Mouse (Mus musculus) neural tube, embryonic 14.5 days (tissue): ENCODE data around the gene D030056L22Rik. TPM values are rescaled to one million over a fixed set of nuclear protein-coding genes. Genes with fewer than 3 reads are reported as not detected.

Experiments
- ATAC-seq: fragments of 200-750 bp; cut with Nextera tagmentation; 2 replicates; pipeline ENCODE4 v1.8.0; 2017; ENCODE audit warnings: low read depth, mild to moderate bottlenecking, moderate TSS enrichment, moderate library complexity
- H3K27ac ChIP-seq: fragments of 300-500 bp; sonication (generic); 2 replicates; pipeline ENCODE4 v1.5.1; 2014; ENCODE audit warnings: low read depth, mild to moderate bottlenecking, control low read depth, low read length, moderate library complexity, mixed read lengths
- H3K27me3 ChIP-seq: fragments of 300-500 bp; sonication (generic); 2 replicates; pipeline ENCODE4 v1.6.1; 2014; ENCODE audit warnings: low read length; ENCODE audit not compliant: control insufficient read depth, insufficient read depth
- H3K36me3 ChIP-seq: fragments of 300-500 bp; sonication (generic); 2 replicates; pipeline ENCODE4 v1.6.1; 2014; ENCODE audit warnings: low read length, mixed read lengths; ENCODE audit not compliant: control insufficient read depth, insufficient read depth
- H3K4me1 ChIP-seq: fragments of 300-500 bp; sonication (generic); 2 replicates; pipeline ENCODE4 v1.6.1; 2014; ENCODE audit warnings: low read length; ENCODE audit not compliant: control insufficient read depth, insufficient read depth
- H3K4me2 ChIP-seq: fragments of 300-500 bp; sonication (generic); 2 replicates; pipeline ENCODE4 v1.6.1; 2014; ENCODE audit warnings: mild to moderate bottlenecking, low read depth, low read length, control low read depth
- H3K4me3 ChIP-seq: fragments of 300-500 bp; sonication (generic); 2 replicates; pipeline ENCODE4 v1.5.1; 2014; ENCODE audit warnings: low read depth, low read length, control low read depth, mixed read lengths
- H3K9ac ChIP-seq: fragments of 300-500 bp; sonication (generic); replicated peaks from 2 replicates; pipeline ENCODE4 v1.6.1; 2014; ENCODE audit warnings: low read depth, mild to moderate bottlenecking, control low read depth, low read length, mixed read lengths
- H3K9me3 ChIP-seq: fragments of 300-500 bp; sonication (generic); 2 replicates; pipeline ENCODE4 v1.6.1; 2016; ENCODE audit warnings: low read length; ENCODE audit not compliant: control insufficient read depth
- WGBS: fragments of 180-500 bp; shearing (Covaris S2); extraction: QIAGEN DNeasy Blood & Tissue Kit; methylation state at CpG from one replicate; pipeline ENCODE4 v1.1.7; 2014; 5-methylcytosine and 5-hydroxymethylcytosine counted together
- polyA plus RNA-seq: library from polyadenylated mRNA; unstranded; fragments of >200 nt; fragmentation: Nextera tagmentation; extraction: Ambion mirVana; gene quantifications from 2 replicates; pipeline ENCODE4 v1.2.1, GENCODE M21; 2014

D030056L22Rik gene
- polyA plus RNA-seq, 1 experiment from 2014 or later, result 66.7 TPM

DNA sequence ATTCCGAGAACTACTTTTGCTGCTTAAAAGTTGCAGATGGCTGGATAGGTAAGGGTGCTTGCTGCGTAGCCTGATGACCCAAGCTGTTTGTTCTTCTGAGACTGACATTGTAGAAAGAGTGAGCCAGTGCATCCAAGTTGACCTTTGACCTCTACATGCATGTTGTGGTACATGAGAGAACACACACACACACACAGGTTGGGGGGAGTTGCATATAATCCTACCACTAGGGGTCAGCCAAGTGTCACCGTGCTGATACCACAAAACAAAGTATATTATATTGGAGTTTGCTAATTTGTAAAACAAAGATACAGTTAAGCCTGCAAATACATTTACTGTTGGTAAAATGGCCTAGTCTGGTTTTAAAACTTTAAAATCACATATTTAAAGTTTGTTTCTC lies 25.4 kb upstream of the D030056L22Rik start:
- Histone ChIP-seq H3K4me2 (no peak overlapping the region), H3K27me3 (no peaks in the 10 kb centered on the region), H3K27ac (no peak overlapping the region), H3K4me1 (no peaks in the 10 kb centered on the region), H3K9ac (no peak overlapping the region), H3K9me3 (no peaks in the 10 kb centered on the region), H3K36me3 (no peaks in the 10 kb centered on the region), H3K4me3 (no peak overlapping the region)
- ATAC-seq, result no peak
- 68% methylated on average over 3 of the region's 3 CpGs for WGBS

DNA sequence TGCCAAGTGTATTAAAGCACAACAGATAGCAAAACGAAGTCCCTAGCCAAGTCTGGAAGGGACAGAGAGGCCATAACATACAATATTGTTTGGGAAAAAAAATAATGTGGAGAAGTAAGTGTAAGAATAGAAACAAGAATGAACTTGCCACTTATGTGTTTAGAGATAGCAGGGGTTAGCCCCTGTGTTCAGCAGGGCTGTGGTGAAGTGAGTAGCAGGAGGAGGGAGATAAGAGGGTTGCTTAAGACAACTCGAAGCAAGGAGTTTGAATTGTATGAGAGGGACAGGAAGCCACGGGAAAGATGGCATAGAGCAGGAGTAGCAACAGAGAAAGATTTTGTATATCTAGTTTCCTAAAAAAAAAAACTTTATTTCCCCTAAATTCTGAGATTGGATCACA lies 20.8 kb upstream of the D030056L22Rik start:
- H3K9ac ChIP-seq, result no peak overlapping the region
- H3K27me3 ChIP-seq, result no peaks in the 10 kb centered on the region
- no peak for ATAC-seq
- no peaks in the 10 kb centered on the region for H3K4me1 ChIP-seq
- H3K36me3 ChIP-seq, result peaks cover 4% of the 10 kb centered on the region; the same call in 1 of the 2 replicates
- no peaks in the 10 kb centered on the region for H3K9me3 ChIP-seq
- H3K4me3 ChIP-seq, result no peak overlapping the region
- no peak overlapping the region for H3K4me2 ChIP-seq
- WGBS, result 94% methylated on average over 3 of the region's 3 CpGs
- no peak overlapping the region for H3K27ac ChIP-seq

DNA sequence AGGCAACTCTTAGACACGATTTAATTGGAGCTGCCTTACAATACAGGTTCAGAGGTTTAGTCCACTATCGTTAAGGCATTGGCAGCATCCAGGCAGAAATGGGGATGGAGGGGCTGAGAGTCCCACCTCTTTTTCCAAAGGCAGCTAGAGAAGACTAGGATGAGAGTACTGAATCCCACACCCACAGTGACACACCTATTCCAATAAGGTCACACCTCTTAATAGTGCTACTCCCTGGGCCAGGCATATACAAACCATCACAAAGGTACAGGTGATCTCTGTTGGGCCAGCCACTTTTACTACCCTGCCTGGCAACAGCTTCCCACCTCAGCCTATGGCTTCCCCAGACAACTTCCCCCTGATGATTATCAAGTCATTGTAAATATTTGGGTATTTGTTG lies 20.2 kb upstream of the D030056L22Rik start:
- no peaks in the 10 kb centered on the region for H3K27me3 ChIP-seq
- H3K27ac ChIP-seq, result no peak overlapping the region
- no peak overlapping the region for H3K4me3 ChIP-seq
- no peak for ATAC-seq
- H3K4me1 ChIP-seq, result no peaks in the 10 kb centered on the region
- H3K4me2 ChIP-seq, result no peak overlapping the region
- peaks cover 4% of the 10 kb centered on the region; the same call in 1 of the 2 replicates for H3K36me3 ChIP-seq
- H3K9me3 ChIP-seq, result no peaks in the 10 kb centered on the region
- 97% methylated on average over 2 of the region's 2 CpGs for WGBS
- no peak overlapping the region for H3K9ac ChIP-seq

- no peak overlapping the region for H3K4me2 ChIP-seq
- H3K27me3 ChIP-seq, result no peaks in the 10 kb centered on the region
- H3K9me3 ChIP-seq, result no peaks in the 10 kb centered on the region
- no peak overlapping the region for H3K4me3 ChIP-seq
- no peak overlapping the region for H3K27ac ChIP-seq
- H3K4me1 ChIP-seq, result no peaks in the 10 kb centered on the region
- peaks cover 4% of the 10 kb centered on the region; the same call in 1 of the 2 replicates for H3K36me3 ChIP-seq
- H3K9ac ChIP-seq, result no peak overlapping the region
- no peak for ATAC-seq
- WGBS, result 97% methylated on average over 3 of the region's 3 CpGs
Measured at GRCm38 (mm10) chr19:18695116-18695515, 17.9 kb upstream of the D030056L22Rik start.

DNA sequence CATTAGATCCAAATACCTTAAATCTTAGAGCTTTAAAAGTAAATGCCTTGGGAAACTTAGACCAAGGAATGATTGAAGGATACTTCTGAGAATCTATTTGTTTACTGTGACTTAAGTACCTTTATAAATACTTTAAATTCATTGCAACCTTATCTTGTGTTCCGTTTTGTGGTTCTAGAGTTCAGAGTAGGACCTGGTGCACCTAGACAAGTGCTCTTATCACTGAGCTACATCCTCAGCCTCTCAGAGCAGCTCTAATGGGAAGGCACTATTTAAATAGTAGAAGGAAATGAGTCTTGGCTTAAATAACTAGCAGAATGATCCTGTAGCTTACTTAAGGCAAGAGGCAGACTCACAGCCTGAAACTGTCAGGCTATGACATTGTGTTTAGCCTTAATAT lies 17.4 kb upstream of the D030056L22Rik start:
- Histone ChIP-seq H3K4me2 (no peak overlapping the region), H3K9me3 (no peaks in the 10 kb centered on the region), H3K27me3 (no peaks in the 10 kb centered on the region), H3K36me3 (peaks cover 4% of the 10 kb centered on the region; the same call in 1 of the 2 replicates), H3K27ac (no peak overlapping the region), H3K9ac (no peak overlapping the region), H3K4me1 (no peaks in the 10 kb centered on the region), H3K4me3 (no peak overlapping the region)
- ATAC-seq, result no peak
- WGBS, result 92% methylated on average over 1 of the region's 1 CpGs

GRCm38 (mm10) chr19:18708101-18708500 lies 4.9 kb upstream of the D030056L22Rik start:
- ATAC-seq, result no peak
- Histone ChIP-seq H3K4me1 (no peaks in the 10 kb centered on the region), H3K4me2 (no peak overlapping the region)

GRCm38 (mm10) chr19:18710903-18711302 lies 2.1 kb upstream of the D030056L22Rik start:
- ATAC-seq, result no peak
- Histone ChIP-seq H3K4me3 (no peak overlapping the region), H3K4me2 (no peak overlapping the region), H3K36me3 (no peaks in the 10 kb centered on the region), H3K9ac (no peak overlapping the region), H3K27ac (no peak overlapping the region), H3K4me1 (peaks cover 10% of the 10 kb centered on the region; the same call in 1 of the 2 replicates), H3K9me3 (no peaks in the 10 kb centered on the region), H3K27me3 (no peaks in the 10 kb centered on the region)
- WGBS, result 54% methylated on average over 6 of the region's 6 CpGs

More at GRCm38 (mm10) chr19:18708101-18708500, 4.9 kb upstream of the D030056L22Rik start:
- H3K9me3 ChIP-seq, result no peaks in the 10 kb centered on the region
- H3K27me3 ChIP-seq, result no peaks in the 10 kb centered on the region
- no peak overlapping the region for H3K27ac ChIP-seq
- no peaks in the 10 kb centered on the region for H3K36me3 ChIP-seq
- no peak overlapping the region for H3K9ac ChIP-seq
- no peak overlapping the region for H3K4me3 ChIP-seq

GRCm38 (mm10) chr19:18711589-18711988 lies 1.4 kb upstream of the D030056L22Rik start:
- no peak for ATAC-seq
- 92% methylated on average over 9 of the region's 9 CpGs for WGBS
- H3K4me1 ChIP-seq, result peaks cover 10% of the 10 kb centered on the region; the same call in 1 of the 2 replicates
- no peak overlapping the region for H3K4me2 ChIP-seq
- no peak overlapping the region for H3K9ac ChIP-seq
- no peaks in the 10 kb centered on the region for H3K9me3 ChIP-seq
- no peaks in the 10 kb centered on the region for H3K27me3 ChIP-seq
- H3K4me3 ChIP-seq, result no peak overlapping the region
- H3K36me3 ChIP-seq, result no peaks in the 10 kb centered on the region
- no peak overlapping the region for H3K27ac ChIP-seq

GRCm38 (mm10) chr19:18712153-18712865 lies 684 bp upstream of the D030056L22Rik start:
- Histone ChIP-seq H3K4me2 (peak overlapping the region; percentile 47), H3K27ac (peak overlapping the region; percentile 90), H3K4me1 (peaks cover 10% of the 10 kb centered on the region; the same call in 1 of the 2 replicates), H3K9ac (peak overlapping the region; percentile 78), H3K27me3 (no peaks in the 10 kb centered on the region), H3K9me3 (no peaks in the 10 kb centered on the region), H3K4me3 (peak overlapping the region; percentile 75), H3K36me3 (no peaks in the 10 kb centered on the region)
- 60% methylated on average over 16 of the region's 16 CpGs for WGBS
- no peak for ATAC-seq
